Mouse (Mus musculus): ENCODE measurements around the gene Atf7ip.

Atf7ip gene

DNA sequence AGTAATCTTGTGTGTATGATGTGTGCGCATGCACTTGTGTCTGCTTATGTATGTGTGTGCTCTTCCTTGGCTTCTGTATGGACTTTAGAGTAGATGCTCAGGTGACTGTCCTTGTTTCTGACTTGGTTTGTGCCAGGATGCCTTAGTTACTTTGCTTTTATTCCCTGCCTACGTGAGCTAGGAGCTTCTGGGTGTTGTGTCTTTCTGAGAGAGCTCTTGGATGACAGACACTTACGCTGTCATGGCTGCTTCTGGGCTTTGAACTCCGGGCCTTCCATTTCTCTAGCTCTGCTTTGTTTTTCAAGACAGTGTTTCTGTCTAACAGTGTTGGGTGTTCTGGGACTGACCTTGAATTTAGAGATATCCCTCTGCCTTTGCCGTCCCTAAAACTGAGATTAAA is 16.7 kb downstream of the Atf7ip start:
- no peak for DNase-seq (ENCODE audit: low read depth)

- DNase-seq (ENCODE audit: low read depth) = no peak
Measured at GRCm38 (mm10) chr6:136524751-136525150, 18.8 kb downstream of the Atf7ip start.

DNA sequence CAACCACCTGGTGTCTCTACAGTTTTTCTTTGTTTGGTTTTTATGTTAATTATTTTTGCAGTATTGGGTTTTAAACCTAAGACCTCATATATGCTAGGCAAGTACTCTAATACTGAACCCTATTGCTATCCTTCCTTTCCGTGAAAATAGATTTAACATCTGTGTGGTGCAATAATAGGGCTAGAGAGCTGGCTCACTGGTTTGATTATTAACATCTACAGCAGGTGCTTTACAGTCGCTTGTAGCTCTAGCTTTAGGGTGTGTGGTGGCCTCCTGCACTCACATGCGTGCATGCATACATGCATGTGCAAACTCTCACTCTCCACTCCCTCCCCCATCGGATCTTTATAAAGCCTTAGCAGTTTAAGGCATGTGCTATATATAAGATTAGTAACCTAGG is 19.6 kb downstream of the Atf7ip start:
- no peak for DNase-seq (ENCODE audit: low read depth)

DNA sequence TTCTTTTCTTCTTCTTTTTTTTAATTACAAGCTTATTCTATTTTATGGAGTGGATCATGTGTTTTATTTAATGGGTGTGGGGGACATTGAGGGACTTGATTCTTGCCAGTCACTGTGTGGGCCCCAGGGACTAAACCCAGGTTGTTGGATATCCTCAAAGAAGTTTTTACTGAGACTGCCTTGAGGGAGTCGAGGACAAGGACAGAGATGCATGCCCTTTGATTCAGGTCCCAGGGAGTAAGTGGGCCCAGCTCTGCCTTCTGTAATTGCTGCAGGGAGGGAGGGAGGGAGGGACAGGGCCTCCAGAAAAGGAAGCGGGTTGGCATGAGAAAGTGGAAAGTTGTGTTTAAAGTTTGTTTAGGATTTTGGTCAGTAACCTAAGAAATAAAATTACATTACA is 23.2 kb downstream of the Atf7ip start:
- DNase-seq (ENCODE audit: low read depth) = no peak

GRCm38 (mm10) chr6:136531792-136532230 is 25.8 kb downstream of the Atf7ip start:
- peak; percentile 85 for DNase-seq (ENCODE audit: low read depth)

GRCm38 (mm10) chr6:136532535-136533291 is 26.7 kb downstream of the Atf7ip start:
- peak; percentile 96 for DNase-seq (ENCODE audit: low read depth)

DNA sequence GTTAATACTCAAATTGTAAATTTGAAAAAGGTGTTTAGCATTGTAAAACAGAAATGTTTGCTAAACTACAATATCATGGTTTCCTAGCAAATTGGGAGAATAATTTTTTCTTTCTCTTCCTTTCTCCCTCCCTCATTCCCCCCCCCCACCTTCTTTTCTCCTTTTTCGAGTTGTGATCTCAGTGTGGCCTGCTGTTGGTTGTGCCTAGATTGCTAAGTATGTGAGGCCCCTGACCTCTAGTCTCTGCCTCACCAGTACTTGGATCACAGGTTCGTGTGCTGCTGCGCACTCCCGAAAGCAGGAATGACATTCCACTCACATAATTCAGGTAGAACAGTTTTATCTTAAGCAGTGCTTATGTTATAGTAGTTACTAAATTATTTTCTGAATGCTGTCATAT is 27.8 kb downstream of the Atf7ip start:
- peak; percentile 57 for DNase-seq (ENCODE audit: low read depth)

DNA sequence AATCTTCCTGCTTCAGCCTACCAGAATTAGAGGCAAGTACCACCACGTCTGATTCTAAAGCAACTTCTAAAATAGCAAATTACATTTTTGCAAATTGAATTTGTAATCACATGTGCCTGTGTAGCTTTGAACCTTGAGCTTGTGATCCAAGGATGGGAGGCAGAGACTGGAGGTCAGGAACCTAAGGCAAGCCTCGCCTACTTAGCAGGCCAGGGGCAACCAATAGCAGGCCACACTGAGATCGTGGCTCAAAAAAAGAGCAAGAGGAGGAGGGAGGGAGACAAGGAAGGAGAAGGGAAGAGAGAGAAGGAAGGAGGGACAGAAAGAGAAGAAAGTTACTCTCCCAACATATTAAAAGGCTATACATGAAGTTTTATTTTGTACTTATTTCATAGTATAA is 28.5 kb downstream of the Atf7ip start:
- DNase-seq (ENCODE audit: low read depth) = peak; percentile 84

DNA sequence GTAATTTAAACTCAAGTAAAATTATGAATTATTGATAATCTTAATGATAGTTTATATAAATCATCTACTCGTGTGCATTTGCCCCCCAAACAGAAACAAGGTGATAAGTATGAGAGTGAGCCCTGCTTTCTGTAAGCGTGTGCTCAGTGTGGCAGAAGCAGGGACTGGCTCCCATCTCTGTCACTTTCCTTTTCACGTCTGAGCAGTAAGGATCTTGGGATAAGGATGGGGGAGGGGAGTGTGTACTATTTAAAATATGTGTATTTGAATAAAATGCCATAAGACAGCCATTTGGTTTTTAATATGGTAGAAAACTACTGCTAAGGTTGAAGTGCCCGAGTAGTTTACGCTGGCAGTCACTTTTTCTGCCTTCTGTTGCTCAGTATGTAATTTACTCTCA is 29.2 kb downstream of the Atf7ip start:
- DNase-seq (ENCODE audit: low read depth) = no peak

DNA sequence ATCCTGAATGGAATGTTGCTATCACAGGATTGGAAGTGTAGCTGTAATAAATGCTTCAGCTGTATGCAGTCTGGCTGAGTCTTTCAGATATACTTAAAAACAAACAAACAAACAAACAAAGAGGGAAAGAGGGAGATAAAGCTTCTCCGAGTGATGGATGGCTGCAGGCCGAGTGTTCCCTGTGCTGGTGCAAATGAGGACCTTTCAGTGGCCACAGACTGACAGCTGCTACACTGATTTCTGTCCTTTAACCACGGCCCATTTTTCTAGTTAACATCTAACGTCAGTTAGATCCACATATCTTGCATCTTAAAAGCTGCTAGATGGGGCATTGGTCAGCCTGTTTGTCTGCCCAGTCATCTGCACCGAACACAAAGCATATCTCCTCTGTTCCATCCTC is 30.2 kb downstream of the Atf7ip start:
- DNase-seq (ENCODE audit: low read depth) = no peak

- DNase-seq (ENCODE audit: low read depth) = no peak
Measured at GRCm38 (mm10) chr6:136541350-136541749, 35.4 kb downstream of the Atf7ip start.

DNA sequence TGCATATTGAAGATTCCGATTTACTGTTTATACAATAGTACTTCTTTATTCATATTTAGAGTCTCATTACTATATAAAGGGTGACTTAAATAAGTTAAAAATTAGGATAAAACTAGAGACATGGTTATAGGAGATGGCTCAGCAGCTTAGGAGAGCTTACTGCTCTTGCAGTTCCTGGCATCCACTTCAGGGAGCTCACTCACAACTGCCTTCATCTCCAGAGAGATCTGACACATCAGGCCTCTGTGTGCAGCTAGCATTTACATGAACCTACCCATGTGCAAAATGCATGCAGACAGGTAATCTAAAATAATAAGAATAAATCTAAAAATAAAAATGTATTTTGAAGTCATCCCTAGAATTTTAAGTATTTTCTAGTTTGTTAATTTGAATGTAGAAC is 36.1 kb downstream of the Atf7ip start:
- DNase-seq (ENCODE audit: low read depth) = no peak

GRCm38 (mm10) chr6:136543164-136543563 is 37.2 kb downstream of the Atf7ip start:
- peak; percentile 71 for DNase-seq (ENCODE audit: low read depth)

- no peak for DNase-seq (ENCODE audit: low read depth)
Measured at GRCm38 (mm10) chr6:136545284-136545870, 39.4 kb downstream of the Atf7ip start.

DNA sequence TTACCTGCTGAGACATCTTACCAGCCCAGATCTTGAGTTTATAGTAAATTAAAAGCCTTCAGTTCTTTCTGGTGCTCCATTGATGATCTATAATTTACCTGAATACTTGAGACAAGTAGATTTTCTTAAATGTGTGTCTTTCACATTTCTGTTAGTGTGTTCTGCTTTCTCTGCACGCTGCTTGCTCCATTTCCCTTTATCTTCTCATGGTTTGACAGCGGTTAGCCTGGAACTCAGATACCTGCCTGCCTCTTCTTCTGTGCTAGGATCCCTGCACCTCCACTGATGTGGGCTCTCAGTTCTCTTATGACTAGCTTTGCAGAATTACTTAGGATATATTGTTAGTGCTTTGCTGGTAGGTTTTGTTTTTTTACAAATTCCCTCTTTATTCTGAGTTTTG is 40.3 kb downstream of the Atf7ip start:
- DNase-seq (ENCODE audit: low read depth) = no peak

DNA sequence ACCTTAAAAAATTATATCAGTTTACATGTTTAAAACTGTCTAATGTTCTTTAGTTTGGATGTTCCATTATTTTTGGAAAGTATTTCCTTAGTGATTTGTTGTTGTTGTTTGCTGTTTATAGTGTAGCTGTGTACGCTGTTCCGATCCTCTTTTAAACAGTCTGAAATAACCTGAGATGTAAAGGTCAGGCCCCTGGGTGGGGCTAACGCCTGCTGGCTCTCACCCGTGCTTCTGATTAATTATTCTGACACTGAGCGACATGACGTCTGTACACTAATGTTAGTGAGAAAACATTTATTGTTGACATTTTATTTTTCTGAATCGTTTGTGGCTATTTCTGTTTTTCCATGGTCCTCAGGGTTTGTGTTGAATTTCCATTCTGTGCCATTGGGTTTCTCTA is 41.0 kb downstream of the Atf7ip start:
- no peak for DNase-seq (ENCODE audit: low read depth)

DNA sequence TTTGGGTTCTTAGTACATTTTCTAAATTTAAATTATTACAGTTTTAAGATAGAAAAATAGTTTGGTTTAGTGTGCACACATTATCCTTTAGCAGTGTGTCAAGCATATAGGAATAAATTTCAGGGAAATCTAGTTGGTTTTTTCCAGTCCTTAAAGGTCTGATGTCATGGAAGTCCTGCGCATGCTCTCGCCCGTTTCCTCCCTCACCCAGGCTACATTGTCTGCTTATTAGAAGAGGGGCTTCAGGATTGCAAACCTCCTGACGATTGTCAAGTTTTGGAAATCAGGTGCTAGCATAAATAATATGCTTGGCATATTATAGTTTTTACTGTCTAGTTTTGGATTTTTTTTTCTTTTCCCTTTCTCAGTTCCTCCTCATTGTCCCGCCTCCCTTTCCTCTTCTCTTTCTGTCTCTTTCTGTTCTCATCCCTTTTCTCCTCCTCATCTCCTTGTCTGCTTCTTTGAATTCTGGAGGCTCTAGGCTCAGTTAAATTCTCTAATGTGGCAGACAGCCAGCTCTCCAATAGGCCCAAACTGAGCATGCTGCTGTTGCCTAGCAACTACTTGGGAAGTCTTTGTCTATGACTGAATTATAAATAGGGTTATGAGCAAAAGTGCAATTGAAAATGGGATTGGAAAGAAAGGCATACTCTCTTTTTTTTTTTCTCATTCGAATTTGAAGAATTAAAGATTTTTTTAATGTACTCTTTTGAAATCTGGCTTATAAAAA is 42.2 kb downstream of the Atf7ip start:
- peak; percentile 54 for DNase-seq (ENCODE audit: low read depth)

DNA sequence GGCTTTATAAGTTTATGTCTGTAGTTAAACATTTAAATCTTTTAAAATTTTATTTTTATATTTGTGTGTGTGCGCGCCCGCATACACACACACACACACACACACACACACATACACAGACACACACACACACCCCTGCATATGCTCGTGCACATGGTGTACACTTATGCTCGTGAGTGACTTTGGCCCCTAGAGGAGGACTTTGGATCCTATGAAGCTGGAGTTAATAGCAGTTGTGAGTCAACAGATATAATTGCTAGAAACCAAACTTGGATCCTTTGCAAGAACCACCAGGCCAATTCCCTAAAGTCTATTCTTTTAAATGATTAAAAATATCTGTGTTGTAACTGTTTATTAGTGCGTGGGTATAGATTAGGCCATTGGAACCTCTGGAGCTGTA is 42.8 kb downstream of the Atf7ip start:
- DNase-seq (ENCODE audit: low read depth) = no peak

- no peak for DNase-seq (ENCODE audit: low read depth)
Measured at GRCm38 (mm10) chr6:136549606-136550005, 43.6 kb downstream of the Atf7ip start.

- DNase-seq (ENCODE audit: low read depth) = peak; percentile 99
Measured at GRCm38 (mm10) chr6:136550596-136551304, 44.8 kb downstream of the Atf7ip start.

- peak; percentile 78 for DNase-seq (ENCODE audit: low read depth)
Measured at GRCm38 (mm10) chr6:136551550-136552109, 45.7 kb downstream of the Atf7ip start.

DNA sequence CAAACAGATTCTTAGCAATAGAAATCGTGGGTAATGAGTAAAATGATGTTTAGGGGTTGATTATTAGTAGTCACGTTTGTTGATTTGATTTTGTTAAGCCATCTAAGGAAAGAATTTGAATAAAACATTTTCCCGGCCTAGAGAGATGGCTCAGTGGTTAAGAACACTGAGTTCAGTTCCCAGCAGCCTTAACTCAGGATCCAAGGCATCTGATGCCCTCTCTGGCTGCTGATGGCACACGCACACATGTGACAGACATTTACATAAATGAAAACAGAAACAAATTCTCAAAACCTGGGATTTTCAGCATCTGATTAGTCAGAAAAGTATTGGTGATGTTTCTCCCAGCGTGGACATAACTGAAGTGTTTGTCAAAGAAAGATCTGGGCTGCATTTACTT is 47.2 kb downstream of the Atf7ip start:
- peak; percentile 51 for DNase-seq (ENCODE audit: low read depth)

Data from 416B (cell line).